Comparison of ENCODE assay signal across 8 mouse cellular contexts in genomic region chrX:168935447-168935846, GRCm38 (mm10).
A peak's percentile ranks its signal among the peaks of the same experiment; 100 is the strongest.
DNase-seq lines count a peak whose midpoint lies in the region; ATAC-seq and TF ChIP-seq lines count a peak whose summit lies in the region.

No protein-coding gene starts in this region.

- peak; percentile 72 for TF ChIP-seq CTCF in kidney, postnatal 0 days (IDR thresholded peaks at IDR 0.05; ENCODE audit: low read depth)

- no peak overlapping the region for H3K9ac ChIP-seq in kidney, postnatal 0 days (ENCODE audit: low read depth, low read length)

- H3K4me3 ChIP-seq in kidney, postnatal 0 days (replicated peaks; ENCODE audit: low read depth, low read length): no peak overlapping the region

- H3K36me3 ChIP-seq in kidney, postnatal 0 days (ENCODE audit: insufficient read depth, low read length): no peaks in the 10 kb centered on the region

- H3K4me2 ChIP-seq in kidney, postnatal 0 days (ENCODE audit: low read length): no peak overlapping the region

- no peak overlapping the region for H3K27ac ChIP-seq in kidney, postnatal 0 days

- no peaks in the 10 kb centered on the region for H3K27me3 ChIP-seq in kidney, postnatal 0 days (ENCODE audit: insufficient read depth, low read length)

- WGBS in kidney, postnatal 0 days: 12% methylated on average over 3 of the region's 3 CpGs

- DNase-seq in adrenal gland, postnatal 10 days: peak; percentile 13
- no peak for DNase-seq in adrenal gland, adult 8-10 months
- peak; percentile 62 for DNase-seq in kidney, postnatal 0 days (ENCODE audit: low spot score)
- DNase-seq in kidney, adult 11 months: no peak
- peak; percentile 7 to 19 for DNase-seq in B cell, adult 2 months
- DNase-seq in induced T-regulatory cell, adult 2 months (ENCODE audit: low read depth): peak; percentile 35
- DNase-seq in right cerebral cortex, postnatal 36 days (ENCODE audit: low spot score in 2 of 2): peak; percentile 1 to 2
- no peak for DNase-seq in gastrocnemius, postnatal 25 days

- H3K9me3 ChIP-seq in kidney, postnatal 0 days (replicated peaks; ENCODE audit: low read length): no peaks in the 10 kb centered on the region

- no peaks in the 10 kb centered on the region for H3K4me1 ChIP-seq in kidney, postnatal 0 days (replicated peaks; ENCODE audit: insufficient read depth, low read length)

- ATAC-seq in kidney, postnatal 0 days (replicated peaks; ENCODE audit: low FRiP score, low read depth): no peak

Comparison
In these comparisons a context has a peak if more than half of its experiments do, and no peak if none do; other contexts are left out.
1. DNase-seq: peak in adrenal gland, postnatal 10 days (single experiment), kidney, postnatal 0 days (single experiment), B cell, adult 2 months (2 of 2), induced T-regulatory cell, adult 2 months (single experiment) and right cerebral cortex, postnatal 36 days (2 of 2); none in adrenal gland, adult 8-10 months (single experiment), kidney, adult 11 months (single experiment) and gastrocnemius, postnatal 25 days (single experiment).